Mouse (Mus musculus): ENCODE data around the gene Psmg4.

DNA sequence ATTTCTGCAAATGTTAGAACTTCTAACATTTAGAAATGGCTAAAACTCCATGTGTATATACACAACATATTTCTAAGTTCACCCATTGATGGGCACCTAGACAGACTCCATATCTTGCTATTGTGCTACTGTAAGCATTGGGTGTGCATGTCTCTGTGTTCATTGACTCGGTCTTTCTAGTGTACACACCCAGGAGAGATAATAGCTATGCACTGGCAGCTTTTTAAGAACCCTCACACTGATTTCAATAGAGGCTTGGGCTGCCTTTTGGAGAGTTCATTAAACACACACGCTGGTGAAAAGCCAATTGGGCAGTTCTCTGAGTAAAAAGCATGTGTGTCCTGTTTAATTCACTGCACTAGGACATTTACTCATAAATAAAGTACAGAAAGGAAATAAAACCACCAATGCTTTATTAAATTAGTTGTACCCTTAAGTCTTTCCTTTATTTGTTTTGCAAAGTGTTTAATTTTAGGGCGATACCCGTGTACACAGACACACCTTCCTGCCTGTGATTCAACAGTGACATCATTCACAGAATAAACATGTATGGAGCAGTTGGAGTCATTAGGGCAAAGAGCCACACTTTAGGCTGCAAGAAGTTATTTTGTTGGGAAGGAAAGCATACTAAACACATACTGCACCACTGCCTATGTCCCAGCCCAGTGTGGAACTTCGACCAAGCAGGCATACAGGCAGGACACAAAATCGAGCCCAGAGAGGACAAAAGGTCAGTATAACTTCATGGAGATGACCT is 45.1 kb downstream of the Psmg4 start:
- TF ChIP-seq CTCF (IDR thresholded peaks at IDR 0.05; ENCODE audit: low read depth) (no peak), EP300 (IDR thresholded peaks at IDR 0.05; ENCODE audit: low read depth) (no peak)

All from liver, embryonic 14.5 days (tissue).